Mouse (Mus musculus) stomach, embryonic 14.5 days (tissue): ENCODE results near the gene Gpr21. TPM values are rescaled to one million over a fixed set of nuclear protein-coding genes. Genes with fewer than 3 reads are reported as not detected.
"Not testable (repeated sequence)": the region's sequence is repeated elsewhere in the genome, so short reads cannot be mapped to it uniquely, and the experiment has no call there.

Source experiments
- ATAC-seq: fragments of 200-750 bp; cut with Nextera tagmentation; 2 replicates; pipeline ENCODE4 v1.8.0; 2017; ENCODE audit warnings: low read depth, moderate TSS enrichment; ENCODE audit not compliant: insufficient number of reproducible peaks, insufficient read depth, low FRiP score
- H3K27ac ChIP-seq: fragments of 300-500 bp; sonication (generic); 2 replicates; pipeline ENCODE4 v1.5.1; 2014; ENCODE audit warnings: mild to moderate bottlenecking, low read length, moderate library complexity, mixed read lengths
- H3K27me3 ChIP-seq: fragments of 300-500 bp; sonication (generic); 2 replicates; pipeline ENCODE4 v1.6.1; 2014; ENCODE audit warnings: low read length, control low read depth, mixed read lengths; ENCODE audit not compliant: control insufficient read depth, insufficient read depth
- H3K36me3 ChIP-seq: fragments of 300-500 bp; sonication (generic); 2 replicates; pipeline ENCODE4 v1.6.1; 2014; ENCODE audit warnings: mild to moderate bottlenecking, control low read depth, low read length, moderate library complexity, mixed read lengths; ENCODE audit not compliant: control insufficient read depth, insufficient read depth
- H3K4me1 ChIP-seq: fragments of 300-500 bp; sonication (generic); 2 replicates; pipeline ENCODE4 v1.6.1; 2014; ENCODE audit warnings: low read length, control low read depth, mixed read lengths; ENCODE audit not compliant: control insufficient read depth, insufficient read depth
- H3K4me2 ChIP-seq: fragments of 300-500 bp; sonication (generic); replicated peaks from 2 replicates; pipeline ENCODE4 v1.6.1; 2014; ENCODE audit warnings: low read depth, low read length, control low read depth
- H3K4me3 ChIP-seq: fragments of 300-500 bp; sonication (generic); 2 replicates; pipeline ENCODE4 v1.5.1; 2014; ENCODE audit warnings: low read depth, low read length, control low read depth
- H3K9ac ChIP-seq: fragments of 300-500 bp; sonication (generic); replicated peaks from 2 replicates; pipeline ENCODE4 v1.6.1; 2014; ENCODE audit warnings: low read depth, mild to moderate bottlenecking, control low read depth, low read length, moderate library complexity, mixed read lengths
- H3K9me3 ChIP-seq: fragments of 300-500 bp; sonication (generic); 2 replicates; pipeline ENCODE4 v1.6.1; 2016; ENCODE audit warnings: low read depth, low read length, control low read depth; ENCODE audit not compliant: control insufficient read depth
- WGBS: fragments of 180-500 bp; shearing (Covaris S2); extraction: QIAGEN DNeasy Blood & Tissue Kit; methylation state at CpG from one replicate; pipeline ENCODE4 v1.1.7; 2014; 5-methylcytosine and 5-hydroxymethylcytosine counted together
- polyA plus RNA-seq: library from polyadenylated mRNA; unstranded; fragments of >200 nt; fragmentation: Nextera tagmentation; extraction: Ambion mirVana; gene quantifications from 2 replicates; pipeline ENCODE4 v1.2.1, GENCODE M21; 2014

Gpr21 gene
- 2.8 and 4.1 TPM in 2 replicates for polyA plus RNA-seq

- 35% methylated on average over 11 of the region's 11 CpGs for WGBS
- Histone ChIP-seq H3K9ac (no peak within 1 kb of the TSS), H3K4me1 (peaks cover 9% of the 10 kb centered on the region; the same call in 1 of the 2 replicates), H3K27me3 (no peaks in the 10 kb centered on the region), H3K9me3 (no peaks in the 10 kb centered on the region), H3K4me2 (peak within 1 kb of the TSS; percentile 13; the same call in 1 of the 2 replicates), H3K27ac (no peak within 1 kb of the TSS), H3K4me3 (no peak within 1 kb of the TSS), H3K36me3 (peaks cover 22% of the 10 kb centered on the region; the same call in 1 of the 2 replicates)
- peak; percentile 75; the same call in 1 of the 2 replicates for ATAC-seq
These were observed at the start of gene Gpr21 for GRCm38 (mm10) chr2:37516030-37516710. Gpr21 (plus strand) TSS chr2:37516332.

- Histone ChIP-seq H3K27ac (no peak overlapping the region), H3K9me3 (no peaks in the 10 kb centered on the region), H3K4me1 (no peaks in the 10 kb centered on the region), H3K36me3 (peaks cover 38% of the 10 kb centered on the region), H3K9ac (no peak overlapping the region), H3K4me2 (no peak overlapping the region), H3K4me3 (no peak overlapping the region), H3K27me3 (no peaks in the 10 kb centered on the region)
- ATAC-seq: no peak
These were observed 36.6 kb upstream of the Gpr21 start for GRCm38 (mm10) chr2:37479559-37479958.

- H3K9ac ChIP-seq: no peak overlapping the region
- ATAC-seq: no peak
- no peaks in the 10 kb centered on the region for H3K27me3 ChIP-seq
- H3K4me2 ChIP-seq: no peak overlapping the region
- no peak overlapping the region for H3K27ac ChIP-seq
- peaks cover 38% of the 10 kb centered on the region for H3K36me3 ChIP-seq
- H3K4me3 ChIP-seq: no peak overlapping the region
- no peaks in the 10 kb centered on the region for H3K4me1 ChIP-seq
- WGBS: 94% methylated on average over 2 of the region's 2 CpGs
- no peaks in the 10 kb centered on the region for H3K9me3 ChIP-seq
These were observed 36.1 kb upstream of the Gpr21 start for GRCm38 (mm10) chr2:37480039-37480438.

GRCm38 (mm10) chr2:37484165-37484564, 32.0 kb upstream of the Gpr21 start:
- 87% methylated on average over 2 of the region's 2 CpGs for WGBS
- peaks cover 36% of the 10 kb centered on the region for H3K36me3 ChIP-seq
- no peak for ATAC-seq

GRCm38 (mm10) chr2:37485370-37485769, 30.8 kb upstream of the Gpr21 start:
- ATAC-seq: no peak
- peaks cover 44% of the 10 kb centered on the region for H3K36me3 ChIP-seq
- WGBS: 71% methylated on average over 1 of the region's 1 CpGs

More at GRCm38 (mm10) chr2:37484165-37484564, 32.0 kb upstream of the Gpr21 start:
- Histone ChIP-seq H3K27me3 (no peaks in the 10 kb centered on the region), H3K27ac (no peak overlapping the region), H3K9me3 (no peaks in the 10 kb centered on the region), H3K4me1 (no peaks in the 10 kb centered on the region), H3K4me2 (no peak overlapping the region), H3K4me3 (no peak overlapping the region), H3K9ac (no peak overlapping the region)

GRCm38 (mm10) chr2:37486408-37486807, 29.7 kb upstream of the Gpr21 start:
- Histone ChIP-seq H3K9me3 (no peaks in the 10 kb centered on the region), H3K4me3 (no peak overlapping the region), H3K36me3 (peaks cover 44% of the 10 kb centered on the region), H3K27me3 (no peaks in the 10 kb centered on the region), H3K4me1 (no peaks in the 10 kb centered on the region), H3K9ac (no peak overlapping the region), H3K27ac (no peak overlapping the region), H3K4me2 (no peak overlapping the region)
- ATAC-seq: no peak

More at GRCm38 (mm10) chr2:37485370-37485769, 30.8 kb upstream of the Gpr21 start:
- Histone ChIP-seq H3K4me1 (no peaks in the 10 kb centered on the region), H3K4me2 (no peak overlapping the region), H3K27ac (no peak overlapping the region), H3K4me3 (no peak overlapping the region), H3K27me3 (no peaks in the 10 kb centered on the region), H3K9me3 (no peaks in the 10 kb centered on the region), H3K9ac (no peak overlapping the region)

- 87% methylated on average over 2 of the region's 2 CpGs for WGBS
- no peaks in the 10 kb centered on the region for H3K4me1 ChIP-seq
These were observed 27.2 kb upstream of the Gpr21 start for GRCm38 (mm10) chr2:37488956-37489355.

GRCm38 (mm10) chr2:37497321-37497720, 18.8 kb upstream of the Gpr21 start:
- H3K36me3 ChIP-seq: peaks cover 29% of the 10 kb centered on the region
- no peak overlapping the region for H3K4me2 ChIP-seq
- WGBS: 92% methylated on average over 4 of the region's 4 CpGs
- H3K9me3 ChIP-seq: no peaks in the 10 kb centered on the region
- H3K27ac ChIP-seq: no peak overlapping the region
- no peak for ATAC-seq
- no peaks in the 10 kb centered on the region for H3K27me3 ChIP-seq
- H3K9ac ChIP-seq: no peak overlapping the region
- no peak overlapping the region for H3K4me3 ChIP-seq
- H3K4me1 ChIP-seq: no peaks in the 10 kb centered on the region

More at GRCm38 (mm10) chr2:37488956-37489355, 27.2 kb upstream of the Gpr21 start:
- Histone ChIP-seq H3K4me3 (no peak overlapping the region), H3K27me3 (no peaks in the 10 kb centered on the region), H3K27ac (no peak overlapping the region), H3K4me2 (no peak overlapping the region), H3K9ac (no peak overlapping the region), H3K36me3 (peaks cover 45% of the 10 kb centered on the region), H3K9me3 (no peaks in the 10 kb centered on the region)
- no peak for ATAC-seq

- H3K36me3 ChIP-seq: peaks cover 36% of the 10 kb centered on the region
- not testable (repeated sequence) for H3K27me3 ChIP-seq, H3K9ac ChIP-seq, H3K27ac ChIP-seq, H3K4me2 ChIP-seq, ATAC-seq, H3K9me3 ChIP-seq, H3K4me1 ChIP-seq, H3K4me3 ChIP-seq
- WGBS: 88% methylated on average over 2 of the region's 2 CpGs
These were observed 10.3 kb upstream of the Gpr21 start for GRCm38 (mm10) chr2:37505856-37506255.
